ENCODE assay signal across 19 mouse cellular contexts in the genomic region with DNA sequence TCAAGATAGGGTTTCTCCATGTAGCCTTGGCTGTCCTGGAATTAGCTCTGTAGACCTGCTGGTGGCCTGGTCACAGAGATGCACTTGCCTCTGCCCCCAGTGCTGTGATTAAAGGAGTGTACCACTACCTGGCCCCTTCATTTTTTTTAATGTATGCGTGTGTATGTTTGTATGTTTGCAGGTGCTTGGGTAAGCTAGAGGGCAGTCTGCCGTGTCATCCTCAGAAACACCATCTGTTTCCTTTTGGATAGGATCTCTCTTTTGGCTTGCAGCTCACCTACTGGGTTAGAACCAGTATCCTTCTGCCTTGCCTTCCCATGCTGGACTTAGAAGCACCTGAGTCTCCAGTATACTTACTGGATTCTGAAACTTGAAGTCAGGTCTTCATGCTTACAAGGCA. TPM values are rescaled to one million over a fixed set of nuclear protein-coding genes. Genes with fewer than 3 reads are reported as not detected.
DNase-seq lines count a peak whose midpoint lies in the region.
"Had no signal": no experiment of that assay in that cellular context is flagged by ENCODE, and none has a peak within 500 bp of the region (broad histone marks: within the 10 kb centered on the region; RNA-seq: fewer than 3 reads in every experiment).

No protein-coding gene starts in this region.

- intact Hi-C loops in heart, postnatal 36 days (cut with DNase I) = no loop called here

- peak; percentile 64 for DNase-seq in heart, adult 11 months
- no peak for DNase-seq in heart, postnatal 36 days
- DNase-seq in cerebellum, adult 11 months = peak; percentile 32
- peak; percentile 82 for DNase-seq in cerebellum, adult 9-10 months
- peak; percentile 34 to 61 for DNase-seq in cerebellum, postnatal 36 days
- DNase-seq in ovary, adult 18-20 months (ENCODE audit: low spot score) = no peak
- DNase-seq in kidney, adult 8-10 months = no peak
- DNase-seq: adrenal gland, postnatal 10 days; gastrocnemius, adult 2 months; gastrocnemius, postnatal 36 days; heart, adult 2 months; kidney, adult 18-20 months; kidney, postnatal 36 days; layer of hippocampus, postnatal 36 days; left cerebral cortex, postnatal 4 days; lung, embryonic 14.5 days; lung, postnatal 14 days; right cerebral cortex, adult 18-20 months; thymus, postnatal 4 days had no signal

RNA-seq across cellular contexts. Expression of a gene that starts 29.5 kb away (rescaled TPM):
- 10 to 100 TPM; 37.8 to 37.9 TPM for total RNA-seq in heart, postnatal 36 days (2021)

Comparison
In these comparisons a context has a peak if more than half of its experiments do, and no peak if none do; other contexts are left out.
1. DNase-seq: peak in heart, adult 11 months (single experiment), cerebellum, adult 11 months (single experiment), cerebellum, adult 9-10 months (single experiment) and cerebellum, postnatal 36 days (2 of 2); none in heart, postnatal 36 days (0 of 2), ovary, adult 18-20 months (single experiment) and kidney, adult 8-10 months (0 of 2).